Mouse (Mus musculus): Measurements from ENCODE around the gene Nr1h3. TPM values are rescaled to one million over a fixed set of nuclear protein-coding genes. Genes with fewer than 3 reads are reported as not detected.
"Not testable (repeated sequence)": the region's sequence is repeated elsewhere in the genome, so short reads cannot be mapped to it uniquely, and the experiment has no call there.

The Nr1h3 gene
- 1 to 10 TPM; 1.5 TPM for total RNA-seq (2021)

DNA sequence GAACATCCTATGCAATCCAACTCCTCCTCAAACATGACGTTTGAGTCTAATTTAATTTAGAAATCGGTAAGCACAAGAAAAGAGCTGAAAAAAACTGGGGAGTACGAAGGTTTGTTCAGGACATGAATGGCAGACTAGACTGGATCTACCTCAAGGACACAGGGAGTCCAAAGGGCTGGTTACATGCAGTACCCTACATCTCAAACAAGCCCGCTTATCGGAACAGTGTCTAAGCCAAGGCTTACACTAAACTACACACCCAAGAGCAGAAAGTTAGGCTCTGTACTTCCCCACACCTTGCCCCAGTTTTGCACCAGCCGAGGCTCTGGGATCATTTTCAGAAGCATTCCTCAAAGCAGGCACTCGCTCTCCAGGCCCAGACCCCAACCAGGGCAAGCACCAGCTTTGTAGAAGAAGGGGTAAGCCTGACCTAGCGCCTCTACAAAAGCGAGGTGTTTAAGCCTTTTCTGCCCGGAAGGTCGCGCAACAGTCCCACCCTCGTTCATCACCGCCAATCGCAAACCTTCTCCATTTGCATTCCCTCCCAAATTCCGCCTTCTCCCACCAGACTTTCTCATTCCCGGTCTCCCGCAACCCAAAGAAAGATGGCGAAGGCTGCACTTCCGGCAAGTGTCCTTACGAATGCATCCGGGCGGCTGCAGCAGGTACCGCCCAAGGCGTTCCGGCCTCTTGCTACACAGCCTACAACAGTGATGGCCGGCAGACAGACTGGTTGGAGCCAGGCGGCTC lies at the start of gene Nr1h3, which contains the start of gene Acp2:
TSS of gene Nr1h3 (minus strand) at position 613 of the 750 bp plus-strand sequence.
TSS of gene Acp2 (plus strand) at position 664 of the 750 bp plus-strand sequence.
- DNase-seq (ENCODE audit: extremely low spot score in 1 of 2, low spot score in 2 of 2) = peak; percentile 93 to 95
- intact Hi-C loops (cut with DNase I) = no loop called here

- intact Hi-C loops (cut with DNase I) = no loop called here
- DNase-seq (ENCODE audit: extremely low spot score in 1 of 2, low spot score in 2 of 2) = no peak
Measured at GRCm38 (mm10) chr2:91252001-91252400, 49.4 kb upstream of the Nr1h3 start.

DNA sequence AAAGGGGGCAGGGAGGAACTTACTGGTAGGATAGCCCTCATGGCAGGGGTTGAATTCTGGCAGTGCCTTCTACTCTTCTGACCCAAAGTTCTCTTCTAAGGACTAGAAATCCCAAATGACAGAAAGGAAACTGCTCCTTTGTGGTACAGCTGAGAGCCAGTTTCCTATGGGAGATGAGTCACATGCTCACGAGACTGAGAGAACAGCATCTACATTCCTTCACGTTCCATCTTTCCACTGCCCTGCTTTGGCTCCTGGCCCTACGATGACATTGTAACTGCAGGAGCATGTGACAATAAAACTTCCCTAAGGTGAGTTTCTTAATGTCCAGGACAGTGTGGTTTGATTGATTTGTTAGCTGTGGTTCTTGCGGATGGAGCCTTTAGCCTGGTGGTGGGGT lies 45.7 kb upstream of the Nr1h3 start:
- no peak for DNase-seq (ENCODE audit: extremely low spot score in 1 of 2, low spot score in 2 of 2)
- intact Hi-C loops (cut with DNase I) = no loop called here

- DNase-seq (ENCODE audit: extremely low spot score in 1 of 2, low spot score in 2 of 2) = no peak
- intact Hi-C loops (cut with DNase I) = no loop called here
Measured at GRCm38 (mm10) chr2:91244557-91245228, 42.1 kb upstream of the Nr1h3 start.

DNA sequence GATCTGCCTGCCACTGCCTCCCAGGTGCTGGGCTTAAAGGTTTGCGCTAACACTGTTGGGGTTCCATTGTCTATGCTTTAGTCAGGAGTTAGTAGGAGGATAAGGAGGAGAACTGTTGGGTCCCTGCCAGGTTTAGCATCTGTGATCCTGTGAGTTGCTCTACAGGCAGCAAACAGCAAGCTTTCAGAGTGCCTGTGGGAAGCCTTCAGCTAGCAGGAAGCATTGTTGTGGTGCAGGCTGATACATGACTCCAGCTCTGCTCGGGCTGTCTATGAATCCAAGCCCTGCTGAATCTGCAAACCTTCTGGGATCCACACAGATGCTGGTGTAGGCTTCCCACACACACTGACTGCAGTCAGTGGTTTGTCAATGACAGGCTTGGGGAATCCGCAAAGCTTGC lies 40.8 kb upstream of the Nr1h3 start:
- peak; percentile 41 to 56 for DNase-seq (ENCODE audit: extremely low spot score in 1 of 2, low spot score in 2 of 2)
- intact Hi-C loops (cut with DNase I) = no loop called here

DNA sequence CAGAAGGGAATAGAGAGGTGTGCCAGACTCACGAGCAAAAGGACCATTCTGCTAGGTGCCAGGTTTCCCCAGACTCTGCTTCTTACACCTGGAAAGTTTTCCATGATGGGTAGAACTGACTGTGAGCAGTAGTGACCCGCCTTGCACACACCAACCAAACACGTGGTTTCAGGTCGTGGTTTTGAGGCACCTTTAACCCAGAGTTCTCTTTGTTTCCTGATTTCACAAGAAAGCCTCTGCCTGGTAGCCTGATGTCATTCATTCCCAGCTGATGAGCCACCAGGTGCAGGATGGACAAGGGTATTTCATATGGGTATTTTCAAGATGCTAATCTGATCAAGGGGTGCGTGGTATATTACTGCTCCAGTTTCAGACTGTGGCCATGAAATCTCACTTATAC lies 39.9 kb upstream of the Nr1h3 start:
- intact Hi-C loops (cut with DNase I) = no loop called here
- no peak for DNase-seq (ENCODE audit: extremely low spot score in 1 of 2, low spot score in 2 of 2)

GRCm38 (mm10) chr2:91237511-91238080 lies 35.0 kb upstream of the Nr1h3 start:
- intact Hi-C loops (cut with DNase I); DNase-seq (ENCODE audit: extremely low spot score in 1 of 2, low spot score in 2 of 2): not testable (repeated sequence)

- peak; percentile 84 to 97 for DNase-seq (ENCODE audit: extremely low spot score in 1 of 2, low spot score in 2 of 2)
- intact Hi-C loops (cut with DNase I) = no loop called here
Measured at GRCm38 (mm10) chr2:91236601-91237510, 34.2 kb upstream of the Nr1h3 start, which contains the start of gene Ddb2. Ddb2 (minus strand) TSS chr2:91236982.

- intact Hi-C loops (cut with DNase I) = no loop called here
- no peak for DNase-seq (ENCODE audit: extremely low spot score in 1 of 2, low spot score in 2 of 2)
Measured at GRCm38 (mm10) chr2:91229735-91230134, 27.1 kb upstream of the Nr1h3 start.

DNA sequence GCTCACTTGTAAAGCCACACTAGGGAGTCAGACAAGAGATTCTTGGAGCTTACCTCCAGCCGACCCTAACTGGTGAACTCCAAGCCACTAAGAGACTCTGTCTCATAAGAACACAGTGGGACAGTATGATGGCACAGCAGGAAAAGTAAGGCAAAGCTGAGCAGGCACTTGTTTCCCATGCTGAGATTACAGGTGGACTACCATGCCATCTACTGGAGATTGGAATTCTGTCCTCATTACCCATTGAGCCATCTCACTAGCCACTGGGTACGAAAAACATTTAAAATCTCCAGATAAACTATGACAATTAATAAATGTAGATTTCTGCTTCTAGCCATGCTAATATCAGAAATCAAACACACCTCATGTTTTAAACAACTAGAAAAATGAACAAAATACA lies 21.0 kb upstream of the Nr1h3 start:
- DNase-seq (ENCODE audit: extremely low spot score in 1 of 2, low spot score in 2 of 2) = no peak
- intact Hi-C loops (cut with DNase I) = no loop called here

- intact Hi-C loops (cut with DNase I) = no loop called here
- DNase-seq (ENCODE audit: extremely low spot score in 1 of 2, low spot score in 2 of 2) = no peak
Measured at GRCm38 (mm10) chr2:91220501-91220900, 17.9 kb upstream of the Nr1h3 start.

DNA sequence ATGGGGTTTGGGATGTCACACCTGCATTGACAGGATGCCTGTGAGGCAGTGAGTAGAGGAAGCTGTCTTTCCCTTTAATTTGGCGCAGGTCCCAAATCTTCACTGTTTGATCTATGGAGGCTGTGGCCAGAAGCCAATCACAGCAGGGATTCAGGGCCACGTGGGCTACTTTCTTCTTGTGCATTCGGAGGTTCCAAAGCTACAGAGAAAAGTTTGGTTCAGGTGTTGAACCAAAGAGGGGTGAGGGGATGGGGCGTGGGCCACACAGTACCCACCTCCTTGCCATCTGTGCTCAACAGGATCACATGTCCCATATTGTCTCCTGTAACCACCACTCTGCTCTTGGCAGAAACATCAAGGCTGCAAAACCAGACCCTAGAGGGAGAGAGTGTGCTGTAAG lies 14.4 kb upstream of the Nr1h3 start:
- peak in 1 of 2 experiments; percentile 70 for DNase-seq (ENCODE audit: extremely low spot score in 1 of 2, low spot score in 2 of 2)
- intact Hi-C loops (cut with DNase I) = no loop called here

- intact Hi-C loops (cut with DNase I) = no loop called here
- DNase-seq (ENCODE audit: extremely low spot score in 1 of 2, low spot score in 2 of 2) = no peak
Measured at GRCm38 (mm10) chr2:91213311-91213710, 10.7 kb upstream of the Nr1h3 start.

DNA sequence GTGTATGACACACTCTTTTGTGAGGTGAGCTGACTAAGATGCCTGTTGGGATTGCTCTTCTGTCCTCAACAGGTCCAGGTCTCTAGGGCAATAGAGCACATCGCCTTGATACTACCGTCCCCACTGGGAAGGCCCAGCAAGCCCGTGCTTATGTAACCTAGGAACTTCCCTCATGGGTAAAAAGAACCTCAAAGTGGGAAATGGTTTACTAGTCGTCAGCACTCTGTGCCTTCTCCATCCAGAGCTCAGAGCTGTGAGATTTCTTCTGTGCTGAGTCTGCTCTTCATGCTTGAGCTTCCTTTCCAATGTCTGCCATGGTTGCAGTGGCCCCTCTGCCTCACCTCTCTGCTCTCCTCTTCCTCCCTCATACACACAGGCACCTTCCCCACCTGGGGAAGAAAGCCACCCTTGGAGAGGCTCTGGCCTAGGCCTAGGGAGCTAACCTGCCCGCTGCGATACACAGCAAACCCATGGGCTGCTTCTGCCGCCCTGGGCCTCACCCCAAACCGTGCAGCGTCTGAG lies 3.7 kb upstream of the Nr1h3 start:
- no peak for DNase-seq (ENCODE audit: extremely low spot score in 1 of 2, low spot score in 2 of 2)
- intact Hi-C loops (cut with DNase I) = no loop called here

- intact Hi-C loops (cut with DNase I) = no loop called here
- no peak for DNase-seq (ENCODE audit: extremely low spot score in 1 of 2, low spot score in 2 of 2)
Measured at GRCm38 (mm10) chr2:91202972-91203656, 480 bp upstream of the Nr1h3 start.

GRCm38 (mm10) chr2:91198888-91199287 lies 3.7 kb downstream of the Nr1h3 start:
- no peak for DNase-seq (ENCODE audit: extremely low spot score in 1 of 2, low spot score in 2 of 2)
- intact Hi-C loops (cut with DNase I) = no loop called here

- intact Hi-C loops (cut with DNase I) = no loop called here
- DNase-seq (ENCODE audit: extremely low spot score in 1 of 2, low spot score in 2 of 2) = peak in 1 of 2 experiments; percentile 62
Measured at GRCm38 (mm10) chr2:91196577-91197001, 6.0 kb downstream of the Nr1h3 start.

All from left cerebral cortex, postnatal 10 days (tissue).